Mouse (Mus musculus) adrenal gland, postnatal 10 days (tissue): ENCODE results near the gene H2-Q1. TPM values are rescaled to one million over a fixed set of nuclear protein-coding genes. Genes with fewer than 3 reads are reported as not detected.
"Not testable (repeated sequence)": the region's sequence is repeated elsewhere in the genome, so short reads cannot be mapped to it uniquely, and the experiment has no call there.

Experiments used
- DNase-seq: peaks from one replicate; pipeline ENCODE4 v3.0.0; 2021; ENCODE audit warnings: mixed read lengths
- total RNA-seq, 2 experiments: library from RNA; stranded (reverse); gene quantifications; 2 replicates each; pipeline ENCODE4 v1.2.3; 2021

The H2-Q1 gene
- total RNA-seq, 2 experiments from 2014 or later, result 1.4 to 1.5 TPM

GRCm38 (mm10) chr17:35342711-35343476 lies 22.7 kb downstream of the H2-Q1 start:
- no peak for DNase-seq

DNA sequence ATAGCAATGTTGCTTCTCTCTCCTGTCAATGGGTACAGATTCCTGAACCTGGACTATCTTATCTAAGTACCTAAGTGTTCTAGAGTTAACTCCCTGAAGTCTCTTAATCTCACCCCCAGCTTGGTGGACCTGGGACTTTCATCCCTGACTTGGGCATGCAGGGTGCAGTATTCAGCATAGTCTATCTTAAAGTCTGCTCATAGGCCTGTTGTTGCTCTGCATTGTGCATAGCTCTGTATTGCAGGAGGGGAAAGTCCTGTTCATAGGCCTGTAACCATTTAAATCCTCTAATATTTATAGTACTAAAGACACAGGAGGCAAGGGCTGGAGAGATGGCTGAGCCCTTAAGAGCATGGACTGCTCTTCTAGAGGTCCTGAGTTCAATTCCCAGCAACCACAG lies 27.5 kb downstream of the H2-Q1 start:
- DNase-seq, result not testable (repeated sequence)

GRCm38 (mm10) chr17:35353275-35353674 lies 33.1 kb downstream of the H2-Q1 start:
- not testable (repeated sequence) for DNase-seq

- DNase-seq, result no peak
These were observed 33.9 kb downstream of the H2-Q1 start for GRCm38 (mm10) chr17:35354071-35354470.

- no peak for DNase-seq
These were observed 36.9 kb downstream of the H2-Q1 start for GRCm38 (mm10) chr17:35357086-35357485.

DNA sequence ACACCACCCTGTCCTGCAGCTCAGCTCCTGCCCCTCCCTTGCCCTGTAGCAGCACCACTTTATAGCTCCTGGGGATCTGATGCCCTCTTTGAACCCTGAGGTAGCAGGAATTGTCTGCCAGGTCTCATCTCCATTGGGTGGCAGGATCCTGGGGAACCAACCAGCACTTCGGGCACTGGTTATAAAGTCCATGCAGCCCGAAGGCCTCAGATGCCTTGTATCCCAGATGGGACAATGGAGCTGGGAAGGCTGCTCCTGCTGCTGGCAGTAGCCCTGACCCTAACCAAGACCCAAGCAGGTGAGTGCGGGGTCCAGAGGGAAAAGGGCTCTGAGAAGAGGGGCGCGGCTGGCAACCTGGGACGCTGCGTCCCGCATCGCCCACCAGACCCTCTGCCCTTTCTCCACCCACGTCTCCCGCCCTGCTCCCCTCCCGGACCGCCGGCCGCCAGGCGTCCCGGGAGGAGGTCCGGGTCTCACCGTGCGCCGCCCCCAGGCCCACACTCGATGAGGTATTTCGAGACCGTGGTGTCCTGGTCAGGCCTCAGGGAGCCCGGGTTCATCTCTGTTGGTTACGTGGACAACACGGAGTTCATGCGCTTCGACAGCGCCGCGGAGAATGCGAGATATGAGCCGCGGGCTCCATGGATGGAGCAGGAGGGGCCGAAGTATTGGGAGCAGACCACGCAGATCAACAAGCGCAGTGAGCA lies 38.7 kb downstream of the H2-Q1 start:
- no peak for DNase-seq

DNA sequence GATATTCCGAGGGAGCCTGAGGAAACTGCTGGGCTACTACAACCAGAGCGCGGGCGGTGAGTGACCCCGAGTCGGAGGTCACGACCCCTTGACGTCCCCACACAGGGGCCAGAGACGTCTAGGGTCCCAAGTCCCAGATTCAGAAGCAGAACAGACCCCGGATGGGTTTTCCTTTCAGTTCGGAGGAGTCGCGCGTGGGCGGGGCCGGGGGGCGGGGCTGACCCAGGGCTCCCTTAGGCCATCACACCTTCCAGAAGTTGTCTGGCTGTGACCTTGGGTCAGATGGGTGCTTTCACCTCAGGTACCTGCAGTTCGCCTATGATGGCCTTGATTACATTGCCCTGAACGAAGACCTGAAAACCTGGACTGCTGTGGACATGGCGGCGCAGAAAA lies 39.3 kb downstream of the H2-Q1 start:
- DNase-seq, result no peak

Other genes starting within 250 kb of the H2-Q1 start
- under 1 TPM in 1 of 2 experiments, not detected in 1; 0.27 TPM for gene Ly6g6e, start 243.5 kb upstream of the H2-Q1 start, total RNA-seq
- 1 to 10 TPM; 1.1 to 2.2 TPM for gene Ly6g6d, start 242.3 kb upstream of the H2-Q1 start, total RNA-seq
- under 1 TPM in 1 of 2 experiments, not detected in 1; 0.48 TPM for gene Ly6g6f, start 234.8 kb upstream of the H2-Q1 start, total RNA-seq
- gene Abhd16a, start 231.1 kb upstream of the H2-Q1 start, total RNA-seq, result 10 to 100 TPM; 77.2 to 91.4 TPM
- not detected for gene Ly6g5c, start 212.1 kb upstream of the H2-Q1 start, total RNA-seq
- gene Ly6g5b, start 205.0 kb upstream of the H2-Q1 start, total RNA-seq, result under 1 TPM; 0.30 to 0.91 TPM
- gene Gpank1, start 198.9 kb upstream of the H2-Q1 start, total RNA-seq, result 10 to 100 TPM; 10.8 to 11.4 TPM
- gene Csnk2b, start 198.4 kb upstream of the H2-Q1 start, total RNA-seq, result 100 to 1,000 TPM; 198 to 200 TPM
- gene D17H6S53E, start 194.0 kb upstream of the H2-Q1 start, total RNA-seq, result 10 to 100 TPM; 26.0 to 28.5 TPM
- 100 to 1,000 TPM in 1 of 2 experiments, 10 to 100 TPM in 1; 44.8 to 115 TPM for gene Apom, start 188.4 kb upstream of the H2-Q1 start, total RNA-seq
- 100 to 1,000 TPM; 300 to 349 TPM for gene Bag6, start 185.2 kb upstream of the H2-Q1 start, total RNA-seq
- gene Prrc2a, start 155.5 kb upstream of the H2-Q1 start, total RNA-seq, result 100 to 1,000 TPM; 182 to 212 TPM
- 1 to 10 TPM; 6.6 to 6.8 TPM for gene Aif1, start 144.3 kb upstream of the H2-Q1 start, total RNA-seq
- gene Lst1, start 132.0 kb upstream of the H2-Q1 start, total RNA-seq, result 10 to 100 TPM in 1 of 2 experiments, 1 to 10 TPM in 1; 10.0 to 10.5 TPM
- 10 to 100 TPM; 11.5 to 12.6 TPM for gene Ltb, start 126.0 kb upstream of the H2-Q1 start, total RNA-seq
- gene Tnf, start 118.4 kb upstream of the H2-Q1 start, total RNA-seq, result 1 to 10 TPM; 1.3 to 1.4 TPM
- gene Lta, start 115.1 kb upstream of the H2-Q1 start, total RNA-seq, result under 1 TPM; 0.81 to 0.97 TPM
- 1 to 10 TPM in 1 of 2 experiments, not detected in 1; 1.3 TPM for gene Gm16181, start 99.6 kb upstream of the H2-Q1 start, total RNA-seq
- gene Atp6v1g2, start 86.7 kb upstream of the H2-Q1 start, total RNA-seq, result 1 to 10 TPM; 5.6 to 9.4 TPM
- 10 to 100 TPM; 17.3 to 17.5 TPM for gene Nfkbil1, start 84.6 kb upstream of the H2-Q1 start, total RNA-seq
- gene Ddx39b, start 78.7 kb upstream of the H2-Q1 start, total RNA-seq, result 100 to 1,000 TPM; 189 to 235 TPM
- 100 to 1,000 TPM; 105 to 116 TPM for gene H2-D1, start 57.7 kb upstream of the H2-Q1 start, total RNA-seq
- gene H2-Q2, start 21.8 kb downstream of the H2-Q1 start, total RNA-seq, result 1 to 10 TPM in 1 of 2 experiments, under 1 TPM in 1; 0.70 to 1.4 TPM
- gene H2-Q4, start 59.2 kb downstream of the H2-Q1 start, total RNA-seq, result 10 to 100 TPM; 18.5 to 22.0 TPM
- 1 to 10 TPM; 3.2 to 4.6 TPM for gene H2-Q6, start 104.4 kb downstream of the H2-Q1 start, total RNA-seq
- gene H2-Q7, start 118.8 kb downstream of the H2-Q1 start, total RNA-seq, result 1 to 10 TPM; 5.1 to 5.2 TPM
- gene H2-Q10, start 149.7 kb downstream of the H2-Q1 start, total RNA-seq, result 100 to 1,000 TPM in 1 of 2 experiments, 10 to 100 TPM in 1; 41.1 to 106 TPM
- gene Pou5f1, start 185.6 kb downstream of the H2-Q1 start, total RNA-seq, result under 1 TPM; 0.18 to 0.64 TPM
- 10 to 100 TPM; 20.3 to 25.1 TPM for gene Tcf19, start 196.4 kb downstream of the H2-Q1 start, total RNA-seq
- gene Cchcr1, start 196.7 kb downstream of the H2-Q1 start, total RNA-seq, result 10 to 100 TPM in 1 of 2 experiments, 1 to 10 TPM in 1; 9.9 to 15.8 TPM
- gene Psors1c2, start 212.8 kb downstream of the H2-Q1 start, total RNA-seq, result not detected
- under 1 TPM; 0.24 to 0.30 TPM for gene Cdsn, start 231.7 kb downstream of the H2-Q1 start, total RNA-seq
- not detected for gene 2300002M23Rik, start 247.0 kb downstream of the H2-Q1 start, total RNA-seq